Mouse (Mus musculus): ENCODE data around the gene Clstn2.

Clstn2 gene

GRCm38 (mm10) chr9:97679878-97680277 lies 353.1 kb downstream of the Clstn2 start:
- ATAC-seq (ENCODE audit: low TSS enrichment) = no peak

GRCm38 (mm10) chr9:97679106-97679505 lies 353.9 kb downstream of the Clstn2 start:
- ATAC-seq (ENCODE audit: low TSS enrichment) = peak; percentile 67

GRCm38 (mm10) chr9:97677075-97677474 lies 355.9 kb downstream of the Clstn2 start:
- ATAC-seq (ENCODE audit: low TSS enrichment) = no peak

GRCm38 (mm10) chr9:97672681-97673080 lies 360.3 kb downstream of the Clstn2 start:
- ATAC-seq (ENCODE audit: low TSS enrichment) = no peak

GRCm38 (mm10) chr9:97672224-97672623 lies 360.8 kb downstream of the Clstn2 start:
- ATAC-seq (ENCODE audit: low TSS enrichment) = no peak

- no peak for ATAC-seq (ENCODE audit: low TSS enrichment)
Observed at GRCm38 (mm10) chr9:97670666-97671065, 362.3 kb downstream of the Clstn2 start.

GRCm38 (mm10) chr9:97660989-97661388 lies 372.0 kb downstream of the Clstn2 start:
- ATAC-seq (ENCODE audit: low TSS enrichment) = no peak

- no peak for ATAC-seq (ENCODE audit: low TSS enrichment)
Observed at GRCm38 (mm10) chr9:97658736-97659135, 374.2 kb downstream of the Clstn2 start.

- ATAC-seq (ENCODE audit: low TSS enrichment) = no peak
Observed at GRCm38 (mm10) chr9:97648409-97648808, 384.6 kb downstream of the Clstn2 start.

GRCm38 (mm10) chr9:97645746-97646145 lies 387.2 kb downstream of the Clstn2 start:
- peak; percentile 45; the same call in 1 of the 2 replicates for ATAC-seq (ENCODE audit: low TSS enrichment)

GRCm38 (mm10) chr9:97642396-97642795 lies 390.6 kb downstream of the Clstn2 start:
- ATAC-seq (ENCODE audit: low TSS enrichment) = peak; percentile 62; the same call in 1 of the 2 replicates

- no peak for ATAC-seq (ENCODE audit: low TSS enrichment)
Observed at GRCm38 (mm10) chr9:97639967-97640549, 392.9 kb downstream of the Clstn2 start.

- ATAC-seq (ENCODE audit: low TSS enrichment) = peak; percentile 48
Observed at GRCm38 (mm10) chr9:97638683-97639354, 394.2 kb downstream of the Clstn2 start.

- no peak for ATAC-seq (ENCODE audit: low TSS enrichment)
Observed at GRCm38 (mm10) chr9:97635351-97635750, 397.6 kb downstream of the Clstn2 start.

- no peak for ATAC-seq (ENCODE audit: low TSS enrichment)
Observed at GRCm38 (mm10) chr9:97634831-97635230, 398.1 kb downstream of the Clstn2 start.

- ATAC-seq (ENCODE audit: low TSS enrichment) = no peak
Observed at GRCm38 (mm10) chr9:97629180-97629579, 403.8 kb downstream of the Clstn2 start.

- no peak for ATAC-seq (ENCODE audit: low TSS enrichment)
Observed at GRCm38 (mm10) chr9:97628361-97628908, 404.5 kb downstream of the Clstn2 start.

- peak; percentile 41; the same call in 1 of the 2 replicates for ATAC-seq (ENCODE audit: low TSS enrichment)
Observed at GRCm38 (mm10) chr9:97627916-97628315, 405.1 kb downstream of the Clstn2 start.

- ATAC-seq (ENCODE audit: low TSS enrichment) = peak; percentile 58
Observed at GRCm38 (mm10) chr9:97610566-97610965, 422.4 kb downstream of the Clstn2 start.

- ATAC-seq (ENCODE audit: low TSS enrichment) = peak; percentile 20
Observed at GRCm38 (mm10) chr9:97603729-97604128, 429.3 kb downstream of the Clstn2 start.

GRCm38 (mm10) chr9:97602476-97602875 lies 430.5 kb downstream of the Clstn2 start:
- ATAC-seq (ENCODE audit: low TSS enrichment) = no peak

GRCm38 (mm10) chr9:97599006-97599405 lies 434.0 kb downstream of the Clstn2 start:
- ATAC-seq (ENCODE audit: low TSS enrichment) = no peak

- no peak for ATAC-seq (ENCODE audit: low TSS enrichment)
Observed at GRCm38 (mm10) chr9:97590712-97591111, 442.3 kb downstream of the Clstn2 start.
